Mouse (Mus musculus): ENCODE results near the gene Dis3. TPM values are rescaled to one million over a fixed set of nuclear protein-coding genes. Genes with fewer than 3 reads are reported as not detected.

Dis3 gene
- polyA plus RNA-seq, 1 experiment = 9.7 TPM

GRCm38 (mm10) chr14:99117576-99117975 lies 18.0 kb upstream of the Dis3 start:
- peaks cover 9% of the 10 kb centered on the region for H3K36me3 ChIP-seq (ENCODE audit: control insufficient read depth, insufficient read depth, low read length)
- WGBS = 85% methylated on average over 4 of the region's 4 CpGs
- TF ChIP-seq CTCF (IDR thresholded peaks at IDR 0.05; ENCODE audit: borderline replicate concordance, control insufficient read depth, extremely low read depth, insufficient read depth, low read length, poor library complexity) (no peak), POLR2A (IDR thresholded peaks at IDR 0.05; ENCODE audit: control insufficient read depth, extremely low read depth, insufficient read depth, low read length, poor library complexity) (no peak)

GRCm38 (mm10) chr14:99108762-99109161 lies 9.2 kb upstream of the Dis3 start:
- H3K4me3 ChIP-seq (ENCODE audit: control insufficient read depth, insufficient read depth, low read length) = no peak overlapping the region
- no peaks in the 10 kb centered on the region for H3K4me1 ChIP-seq (replicated peaks; ENCODE audit: control insufficient read depth, insufficient read depth, low read length)
- H3K27ac ChIP-seq (ENCODE audit: control insufficient read depth, insufficient read depth, low read length) = no peak overlapping the region
- no peaks in the 10 kb centered on the region for H3K27me3 ChIP-seq (ENCODE audit: control insufficient read depth, insufficient read depth, low read length)
- no peak for TF ChIP-seq CTCF (IDR thresholded peaks at IDR 0.05; ENCODE audit: borderline replicate concordance, control insufficient read depth, extremely low read depth, insufficient read depth, low read length, poor library complexity)
- TF ChIP-seq POLR2A (IDR thresholded peaks at IDR 0.05; ENCODE audit: control insufficient read depth, extremely low read depth, insufficient read depth, low read length, poor library complexity) = no peak
- WGBS = 78% methylated on average over 6 of the region's 6 CpGs
- no peak for DNase-seq
- H3K36me3 ChIP-seq (ENCODE audit: control insufficient read depth, insufficient read depth, low read length) = peaks cover 30% of the 10 kb centered on the region

More at GRCm38 (mm10) chr14:99117576-99117975, 18.0 kb upstream of the Dis3 start:
- Histone ChIP-seq H3K4me3 (ENCODE audit: control insufficient read depth, insufficient read depth, low read length) (no peak overlapping the region), H3K27ac (ENCODE audit: control insufficient read depth, insufficient read depth, low read length) (no peak overlapping the region), H3K4me1 (replicated peaks; ENCODE audit: control insufficient read depth, insufficient read depth, low read length) (no peaks in the 10 kb centered on the region), H3K27me3 (ENCODE audit: control insufficient read depth, insufficient read depth, low read length) (no peaks in the 10 kb centered on the region)
- no peak for DNase-seq

DNA sequence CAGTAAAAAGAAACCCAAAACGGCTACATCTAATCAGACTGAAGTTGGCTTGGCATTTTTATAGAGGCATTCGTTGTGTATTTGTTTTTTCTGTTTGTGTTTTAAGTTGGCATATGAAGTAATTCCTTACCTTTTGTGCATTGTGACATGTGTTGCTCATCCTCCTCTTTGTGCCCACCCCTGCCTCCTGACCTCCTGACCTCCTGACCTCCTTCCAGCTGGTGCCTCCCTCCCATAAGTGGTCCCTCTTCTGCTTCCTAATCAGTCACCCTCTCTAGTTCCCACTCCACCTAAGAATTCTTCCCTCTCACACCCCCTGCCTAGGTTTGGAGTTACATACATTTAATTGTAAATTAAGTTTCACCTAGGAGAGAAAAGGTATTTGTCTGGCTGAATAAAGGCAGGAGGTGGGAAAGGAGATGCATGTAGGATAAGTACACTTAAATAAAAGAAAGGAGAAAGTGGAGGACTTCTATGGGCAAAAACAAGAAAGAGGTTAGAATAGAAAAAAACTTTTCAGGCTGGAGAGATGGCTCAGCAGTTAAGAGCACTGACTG lies 8.1 kb upstream of the Dis3 start:
- no peaks in the 10 kb centered on the region for H3K27me3 ChIP-seq (ENCODE audit: control insufficient read depth, insufficient read depth, low read length)
- TF ChIP-seq CTCF (IDR thresholded peaks at IDR 0.05; ENCODE audit: borderline replicate concordance, control insufficient read depth, extremely low read depth, insufficient read depth, low read length, poor library complexity) (no peak), POLR2A (IDR thresholded peaks at IDR 0.05; ENCODE audit: control insufficient read depth, extremely low read depth, insufficient read depth, low read length, poor library complexity) (no peak)
- no peak for DNase-seq
- WGBS = 94% methylated on average over 2 of the region's 2 CpGs
- no peak overlapping the region for H3K27ac ChIP-seq (ENCODE audit: control insufficient read depth, insufficient read depth, low read length)
- H3K36me3 ChIP-seq (ENCODE audit: control insufficient read depth, insufficient read depth, low read length) = peaks cover 30% of the 10 kb centered on the region
- H3K4me3 ChIP-seq (ENCODE audit: control insufficient read depth, insufficient read depth, low read length) = no peak overlapping the region
- no peaks in the 10 kb centered on the region for H3K4me1 ChIP-seq (replicated peaks; ENCODE audit: control insufficient read depth, insufficient read depth, low read length)

- Histone ChIP-seq H3K27ac (ENCODE audit: control insufficient read depth, insufficient read depth, low read length) (no peak overlapping the region), H3K36me3 (ENCODE audit: control insufficient read depth, insufficient read depth, low read length) (peaks cover 28% of the 10 kb centered on the region), H3K4me1 (replicated peaks; ENCODE audit: control insufficient read depth, insufficient read depth, low read length) (no peaks in the 10 kb centered on the region), H3K4me3 (ENCODE audit: control insufficient read depth, insufficient read depth, low read length) (no peak overlapping the region), H3K27me3 (ENCODE audit: control insufficient read depth, insufficient read depth, low read length) (no peaks in the 10 kb centered on the region)
- WGBS = 90% methylated on average over 2 of the region's 2 CpGs
- no peak for TF ChIP-seq POLR2A (IDR thresholded peaks at IDR 0.05; ENCODE audit: control insufficient read depth, extremely low read depth, insufficient read depth, low read length, poor library complexity)
- no peak for DNase-seq
These were observed 7.1 kb upstream of the Dis3 start for GRCm38 (mm10) chr14:99106671-99107070.

GRCm38 (mm10) chr14:99104542-99105123 lies 5.1 kb upstream of the Dis3 start:
- H3K27ac ChIP-seq (ENCODE audit: control insufficient read depth, insufficient read depth, low read length) = no peak overlapping the region
- 96% methylated on average over 6 of the region's 6 CpGs for WGBS
- no peaks in the 10 kb centered on the region for H3K4me1 ChIP-seq (replicated peaks; ENCODE audit: control insufficient read depth, insufficient read depth, low read length)
- TF ChIP-seq CTCF (IDR thresholded peaks at IDR 0.05; ENCODE audit: borderline replicate concordance, control insufficient read depth, extremely low read depth, insufficient read depth, low read length, poor library complexity) = no peak
- TF ChIP-seq POLR2A (IDR thresholded peaks at IDR 0.05; ENCODE audit: control insufficient read depth, extremely low read depth, insufficient read depth, low read length, poor library complexity) = no peak
- H3K27me3 ChIP-seq (ENCODE audit: control insufficient read depth, insufficient read depth, low read length) = no peaks in the 10 kb centered on the region
- no peak for DNase-seq
- no peak overlapping the region for H3K4me3 ChIP-seq (ENCODE audit: control insufficient read depth, insufficient read depth, low read length)
- peaks cover 22% of the 10 kb centered on the region for H3K36me3 ChIP-seq (ENCODE audit: control insufficient read depth, insufficient read depth, low read length)

DNA sequence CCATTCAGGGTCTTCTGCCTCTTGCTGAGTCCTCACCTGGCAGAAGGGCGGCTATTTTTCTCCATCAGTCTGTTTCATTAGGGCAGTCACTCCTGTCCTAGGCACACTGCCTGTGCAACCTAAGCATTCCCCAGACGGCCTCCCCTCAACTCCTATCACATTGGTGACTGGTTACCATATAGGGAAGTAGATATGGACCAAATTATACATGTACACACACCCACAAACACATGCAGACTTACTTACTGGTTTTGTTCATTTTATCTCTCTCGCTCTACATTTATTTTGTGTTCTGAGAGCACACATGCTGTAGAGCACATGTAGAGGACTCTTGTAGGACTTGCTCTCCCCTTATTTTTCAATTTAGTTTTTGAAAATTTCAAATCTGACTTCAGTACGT lies 3.5 kb upstream of the Dis3 start:
- H3K36me3 ChIP-seq (ENCODE audit: control insufficient read depth, insufficient read depth, low read length) = peaks cover 13% of the 10 kb centered on the region
- no peaks in the 10 kb centered on the region for H3K27me3 ChIP-seq (ENCODE audit: control insufficient read depth, insufficient read depth, low read length)
- 96% methylated on average over 4 of the region's 4 CpGs for WGBS

More for the DNA sequence above, 3.5 kb upstream of the Dis3 start:
- TF ChIP-seq POLR2A (IDR thresholded peaks at IDR 0.05; ENCODE audit: control insufficient read depth, extremely low read depth, insufficient read depth, low read length, poor library complexity) = no peak
- no peak for TF ChIP-seq CTCF (IDR thresholded peaks at IDR 0.05; ENCODE audit: borderline replicate concordance, control insufficient read depth, extremely low read depth, insufficient read depth, low read length, poor library complexity)
- no peak overlapping the region for H3K4me3 ChIP-seq (ENCODE audit: control insufficient read depth, insufficient read depth, low read length)
- no peak overlapping the region for H3K27ac ChIP-seq (ENCODE audit: control insufficient read depth, insufficient read depth, low read length)
- DNase-seq = no peak
- H3K4me1 ChIP-seq (replicated peaks; ENCODE audit: control insufficient read depth, insufficient read depth, low read length) = peaks cover 2% of the 10 kb centered on the region; the same call in 1 of the 2 replicates
